8 mouse cellular contexts compared by ENCODE assay signal in genomic region chr17:47795446-47795845, GRCm38 (mm10). TPM values are rescaled to one million over a fixed set of nuclear protein-coding genes. Genes with fewer than 3 reads are reported as not detected.
DNase-seq lines count a peak whose midpoint lies in the region; ATAC-seq lines count a peak whose summit lies in the region.

No protein-coding gene starts in this region.

- peak; percentile 69 for DNase-seq in midbrain, embryonic 10.5 days (ENCODE audit: low spot score)
- DNase-seq in Muller cell, postnatal 12 days (ENCODE audit: inconsistent ontology term), result peak; percentile 44
- DNase-seq in cerebellum, postnatal 14 days, result peak; percentile 60 to 69
- DNase-seq in heart, postnatal 14 days, result peak; percentile 56 to 70
- peak; percentile 33 for DNase-seq in liver, embryonic 13.5 days
- DNase-seq in right cerebral cortex, postnatal 10 days (ENCODE audit: low spot score in 2 of 2), result peak; percentile 44 to 52
- no peak for DNase-seq in urinary bladder, postnatal 10 days (ENCODE audit: low spot score)

- H3K9me3 ChIP-seq in midbrain, embryonic 10.5 days (replicated peaks), result no peaks in the 10 kb centered on the region
- H3K9me3 ChIP-seq in midbrain, embryonic 16.5 days (replicated peaks; ENCODE audit: control insufficient read depth, low read length, poor library complexity, severe bottlenecking), result no peaks in the 10 kb centered on the region
- H3K9me3 ChIP-seq in liver, embryonic 13.5 days (replicated peaks), result no peaks in the 10 kb centered on the region

- peaks cover 15% of the 10 kb centered on the region; the same call in 1 of the 2 replicates for H3K27me3 ChIP-seq in midbrain, embryonic 10.5 days (ENCODE audit: low read depth, poor library complexity, severe bottlenecking)
- no peaks in the 10 kb centered on the region for H3K27me3 ChIP-seq in midbrain, embryonic 16.5 days (ENCODE audit: control insufficient read depth, insufficient read depth, low read depth, low read length)
- H3K27me3 ChIP-seq in liver, embryonic 13.5 days, result no peaks in the 10 kb centered on the region

- no peaks in the 10 kb centered on the region for H3K36me3 ChIP-seq in midbrain, embryonic 10.5 days
- H3K36me3 ChIP-seq in midbrain, embryonic 16.5 days (ENCODE audit: control insufficient read depth, insufficient read depth, low read length), result no peaks in the 10 kb centered on the region
- no peaks in the 10 kb centered on the region for H3K36me3 ChIP-seq in liver, embryonic 13.5 days

- H3K4me1 ChIP-seq in midbrain, embryonic 10.5 days, result peaks cover 45% of the 10 kb centered on the region
- no peaks in the 10 kb centered on the region for H3K4me1 ChIP-seq in midbrain, embryonic 16.5 days (ENCODE audit: control insufficient read depth, insufficient read depth, low read length)
- 0 out of 2 replicates have a peak, but pooled peaks cover 14% of the 10 kb centered on the region for H3K4me1 ChIP-seq in liver, embryonic 13.5 days (replicated peaks)

- H3K4me2 ChIP-seq in midbrain, embryonic 16.5 days (ENCODE audit: low read length), result no peak overlapping the region
- H3K4me2 ChIP-seq in liver, embryonic 13.5 days, result no peak overlapping the region

- H3K27ac ChIP-seq in midbrain, embryonic 10.5 days (replicated peaks), result no peak overlapping the region
- no peak overlapping the region for H3K27ac ChIP-seq in midbrain, embryonic 16.5 days (ENCODE audit: low read length)
- no peak overlapping the region for H3K27ac ChIP-seq in liver, embryonic 13.5 days

- 40% methylated on average over 3 of the region's 3 CpGs for WGBS in midbrain, embryonic 10.5 days
- WGBS in midbrain, embryonic 16.5 days, result 39% methylated on average over 3 of the region's 3 CpGs
- WGBS in liver, embryonic 13.5 days (ENCODE audit: insufficient replicate concordance), result 32% methylated on average over 3 of the region's 3 CpGs

- no peak overlapping the region for H3K4me3 ChIP-seq in midbrain, embryonic 10.5 days
- H3K4me3 ChIP-seq in midbrain, embryonic 16.5 days (ENCODE audit: low read depth, low read length), result no peak overlapping the region
- no peak overlapping the region for H3K4me3 ChIP-seq in liver, embryonic 13.5 days (replicated peaks)

- intact Hi-C loops in heart, postnatal 14 days (cut with DNase I), result no loop called here

- no peak overlapping the region for H3K9ac ChIP-seq in midbrain, embryonic 16.5 days (ENCODE audit: low read depth, low read length)
- no peak overlapping the region for H3K9ac ChIP-seq in liver, embryonic 13.5 days

- no peak for ATAC-seq in midbrain, embryonic 16.5 days
- no peak for ATAC-seq in liver, embryonic 13.5 days (ENCODE audit: low read depth)

RNA-seq across cellular contexts. Expression of gene Mdfi, which starts 39.0 kb away (rescaled TPM):
- 10.6 and 12.9 TPM in 2 replicates for polyA plus RNA-seq in midbrain, embryonic 10.5 days (2016; fragmentation: Nextera tagmentation; extraction: Ambion mirVana)
- 2.4 and 2.9 TPM in 2 replicates for polyA plus RNA-seq in midbrain, embryonic 16.5 days (2015; fragmentation: Nextera tagmentation; extraction: Ambion mirVana)
- total RNA-seq in heart, postnatal 14 days (2021), result 1 to 10 TPM; 2.8 to 3.9 TPM
- 0.93 and 1.1 TPM in 2 replicates for polyA plus RNA-seq in liver, embryonic 13.5 days (2015; fragmentation: Nextera tagmentation; extraction: Ambion mirVana)

RNA-seq across cellular contexts. Expression of gene Tfeb, which starts 58.6 kb away (rescaled TPM):
- 1.9 and 2.3 TPM in 2 replicates for polyA plus RNA-seq in midbrain, embryonic 10.5 days (2016; fragmentation: Nextera tagmentation; extraction: Ambion mirVana)
- polyA plus RNA-seq in midbrain, embryonic 16.5 days (2015; fragmentation: Nextera tagmentation; extraction: Ambion mirVana), result 2.9 and 3.0 TPM in 2 replicates
- total RNA-seq in heart, postnatal 14 days (2021), result 10 to 100 TPM; 46.8 to 49.3 TPM
- 4.4 and 4.6 TPM in 2 replicates for polyA plus RNA-seq in liver, embryonic 13.5 days (2015; fragmentation: Nextera tagmentation; extraction: Ambion mirVana)
